Mouse (Mus musculus) MEL (cell line): Measurements from ENCODE around the gene Cdkn1b.

ENCODE experiments used
- CTCF ChIP-seq, 3 experiments: IDR thresholded peaks in 2 of 3; conservative IDR thresholded peaks in 1 of 3; 2 replicates each; pipeline ENCODE4 v1.5.1; 2011 to 2012; ENCODE audit warnings: low read length in 3 of 3, low read depth in 2 of 3, mild to moderate bottlenecking in 2 of 3, improper control_type of control experiment in 1 of 3, inconsistent platforms in 1 of 3, mixed read lengths in 1 of 3, moderate library complexity in 1 of 3; ENCODE audit not compliant: control insufficient read depth in 1 of 3, insufficient read depth in 1 of 3, poor library complexity in 1 of 3, severe bottlenecking in 1 of 3
- EP300 ChIP-seq, 2 experiments: IDR thresholded peaks; 2 replicates each; pipeline ENCODE4 v1.6.1; 2011; ENCODE audit warnings: improper control_type of control experiment in 2 of 2, low read length in 2 of 2, low read depth in 1 of 2, mild to moderate bottlenecking in 1 of 2
- ZMIZ1 ChIP-seq: IDR thresholded peaks from 2 replicates; pipeline ENCODE4 v1.6.1; 2012; ENCODE audit warnings: low read depth, mild to moderate bottlenecking, inconsistent platforms, low read length, improper control_type of control experiment, moderate library complexity

DNA sequence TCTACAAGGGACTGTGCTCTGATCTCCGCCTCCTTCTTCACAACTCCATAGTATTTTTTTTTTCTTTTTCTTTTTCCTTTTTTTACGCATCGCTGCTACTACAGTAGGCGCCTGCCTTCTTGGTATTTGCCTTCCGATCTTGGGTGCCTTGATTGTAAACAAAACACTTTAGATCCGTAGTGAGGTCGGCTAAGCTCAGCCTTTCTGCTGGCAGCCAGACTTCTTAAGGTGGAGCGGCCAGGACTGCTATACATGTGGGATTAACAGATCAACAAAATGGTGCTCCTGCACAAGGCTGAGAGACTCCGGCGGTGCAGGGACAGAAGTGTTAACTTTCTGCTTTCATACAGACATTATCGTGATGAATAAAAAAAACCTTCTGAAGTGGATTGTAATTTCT, 3.1 kb upstream of the Cdkn1b start:
- TF ChIP-seq EP300 (IDR thresholded peaks at IDR 0.05; ENCODE audit: low read depth in 1 of 2, low read length in 2 of 2) (no peak), CTCF (IDR thresholded peaks at IDR 0.05 in 2 of 3, conservative IDR thresholded peaks at IDR 0.05 in 1 of 3; ENCODE audit: control insufficient read depth in 1 of 3, insufficient read depth in 1 of 3, low read depth in 2 of 3, low read length in 3 of 3, poor library complexity in 1 of 3, severe bottlenecking in 1 of 3) (no peak), ZMIZ1 (no peak)
